8 mouse cellular contexts compared by ENCODE assay signal in the genomic region with DNA sequence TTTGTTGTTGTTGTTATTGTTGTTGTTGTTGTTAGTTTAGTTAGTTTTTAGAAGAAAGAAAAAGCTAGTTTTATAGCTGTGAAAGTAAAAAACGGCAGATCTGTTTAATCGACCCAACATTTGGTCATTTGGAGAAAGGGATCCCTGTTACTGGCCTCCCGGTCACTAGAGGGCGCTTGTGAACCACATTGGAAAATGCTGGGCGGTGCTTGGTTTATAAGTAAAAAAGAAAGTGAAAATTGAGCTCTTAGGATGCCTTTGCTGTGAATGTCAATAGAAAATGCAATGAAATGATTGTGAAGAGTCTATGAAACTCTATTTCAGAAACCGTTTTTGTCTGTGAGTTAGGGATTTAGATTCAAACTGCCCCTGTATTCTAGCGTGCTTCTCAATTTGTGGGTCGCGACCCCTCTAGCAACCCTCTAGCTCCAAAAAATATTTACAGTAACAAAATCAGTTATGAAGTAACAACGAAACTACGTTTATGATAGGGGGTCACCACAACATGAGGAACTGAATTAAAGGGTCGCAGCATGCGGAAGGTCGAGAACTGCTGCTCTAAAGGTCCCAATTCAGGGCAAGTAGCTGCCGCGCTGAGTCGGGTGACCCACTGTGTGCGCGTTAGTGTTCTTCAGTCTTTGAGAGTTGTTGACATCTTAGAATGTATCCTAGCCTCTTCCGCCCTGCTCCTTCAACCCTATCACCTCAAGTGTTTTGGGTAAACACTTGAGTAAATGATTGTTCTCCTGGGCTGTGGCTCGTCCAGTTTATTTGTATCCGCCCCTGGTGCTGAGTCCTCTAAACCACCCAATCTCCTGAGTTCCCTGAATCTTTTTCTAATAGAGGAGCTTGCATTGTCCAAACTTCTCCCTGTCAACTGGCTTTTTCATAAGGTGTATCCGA. TPM values are rescaled to one million over a fixed set of nuclear protein-coding genes. Genes with fewer than 3 reads are reported as not detected.
DNase-seq lines count a peak whose midpoint lies in the region; ATAC-seq lines count a peak whose summit lies in the region.

No protein-coding gene starts in this region.

- peak overlapping the region; percentile 26 for H3K4me3 ChIP-seq in embryonic facial prominence, embryonic 14.5 days (ENCODE audit: low read depth, low read length)
- H3K4me3 ChIP-seq in heart, embryonic 15.5 days = peak overlapping the region; percentile 41
- peak overlapping the region; percentile 42 for H3K4me3 ChIP-seq in liver, embryonic 15.5 days (replicated peaks)
- H3K4me3 ChIP-seq in neural tube, embryonic 11.5 days (ENCODE audit: low read depth, low read length) = 0 out of 2 replicates have a peak overlapping the region, but pooled peaks have one; percentile 0
- H3K4me3 ChIP-seq in stomach, embryonic 16.5 days (replicated peaks; ENCODE audit: low read length) = peak overlapping the region; percentile 42

- H3K4me1 ChIP-seq in embryonic facial prominence, embryonic 14.5 days (ENCODE audit: control insufficient read depth, insufficient read depth, low read length) = no peaks in the 10 kb centered on the region
- 0 out of 2 replicates have a peak, but pooled peaks cover 3% of the 10 kb centered on the region for H3K4me1 ChIP-seq in heart, embryonic 15.5 days (replicated peaks)
- no peaks in the 10 kb centered on the region for H3K4me1 ChIP-seq in liver, embryonic 15.5 days (replicated peaks)
- no peaks in the 10 kb centered on the region for H3K4me1 ChIP-seq in neural tube, embryonic 11.5 days (ENCODE audit: control insufficient read depth, insufficient read depth, low read length)
- no peaks in the 10 kb centered on the region for H3K4me1 ChIP-seq in stomach, embryonic 16.5 days (ENCODE audit: control insufficient read depth, insufficient read depth, low read length)

- peak overlapping the region; percentile 38 for H3K4me2 ChIP-seq in embryonic facial prominence, embryonic 14.5 days (ENCODE audit: low read depth, low read length)
- H3K4me2 ChIP-seq in heart, embryonic 15.5 days = peak overlapping the region; percentile 52
- H3K4me2 ChIP-seq in liver, embryonic 15.5 days = peak overlapping the region; percentile 48
- H3K4me2 ChIP-seq in neural tube, embryonic 11.5 days (ENCODE audit: low read depth) = 0 out of 2 replicates have a peak overlapping the region, but pooled peaks have one; percentile 5
- peak overlapping the region; percentile 44 for H3K4me2 ChIP-seq in stomach, embryonic 16.5 days (ENCODE audit: low read depth, low read length)

- H3K36me3 ChIP-seq in embryonic facial prominence, embryonic 14.5 days (ENCODE audit: control insufficient read depth, insufficient read depth, low read length) = no peaks in the 10 kb centered on the region
- H3K36me3 ChIP-seq in heart, embryonic 15.5 days = no peaks in the 10 kb centered on the region
- H3K36me3 ChIP-seq in liver, embryonic 15.5 days (replicated peaks) = no peaks in the 10 kb centered on the region
- no peaks in the 10 kb centered on the region for H3K36me3 ChIP-seq in neural tube, embryonic 11.5 days (ENCODE audit: control insufficient read depth, insufficient read depth, low read length)
- no peaks in the 10 kb centered on the region for H3K36me3 ChIP-seq in stomach, embryonic 16.5 days (ENCODE audit: control insufficient read depth, insufficient read depth, low read length)

- WGBS in embryonic facial prominence, embryonic 14.5 days = 53% methylated on average over 23 of the region's 23 CpGs
- WGBS in heart, embryonic 15.5 days = 47% methylated on average over 23 of the region's 23 CpGs
- 44% methylated on average over 23 of the region's 23 CpGs for WGBS in liver, embryonic 15.5 days (ENCODE audit: insufficient replicate concordance)
- 59% methylated on average over 23 of the region's 23 CpGs for WGBS in neural tube, embryonic 11.5 days
- 44% methylated on average over 23 of the region's 23 CpGs for WGBS in stomach, embryonic 16.5 days

- no peak overlapping the region for H3K27ac ChIP-seq in embryonic facial prominence, embryonic 14.5 days (replicated peaks; ENCODE audit: low read depth, low read length)
- H3K27ac ChIP-seq in heart, embryonic 15.5 days = no peak overlapping the region
- H3K27ac ChIP-seq in liver, embryonic 15.5 days (replicated peaks) = no peak overlapping the region
- no peak overlapping the region for H3K27ac ChIP-seq in neural tube, embryonic 11.5 days (ENCODE audit: low read depth, low read length)
- H3K27ac ChIP-seq in stomach, embryonic 16.5 days (ENCODE audit: low read length) = no peak overlapping the region

- no peaks in the 10 kb centered on the region for H3K9me3 ChIP-seq in embryonic facial prominence, embryonic 14.5 days (ENCODE audit: control insufficient read depth, low read length)
- H3K9me3 ChIP-seq in heart, embryonic 15.5 days (replicated peaks) = no peaks in the 10 kb centered on the region
- no peaks in the 10 kb centered on the region for H3K9me3 ChIP-seq in liver, embryonic 15.5 days (replicated peaks)
- no peaks in the 10 kb centered on the region for H3K9me3 ChIP-seq in neural tube, embryonic 11.5 days (ENCODE audit: control insufficient read depth, low read length)
- no peaks in the 10 kb centered on the region for H3K9me3 ChIP-seq in stomach, embryonic 16.5 days (replicated peaks; ENCODE audit: control insufficient read depth, low read length)

- peak; percentile 77 for DNase-seq in CD4-positive, CD25-positive, alpha-beta regulatory T cell, adult 2 months (ENCODE audit: low read depth, low spot score)
- DNase-seq in adrenal gland, postnatal 36 days = peak; percentile 77 to 84
- DNase-seq in embryonic facial prominence, embryonic 14.5 days (ENCODE audit: low spot score) = peak; percentile 80
- DNase-seq in kidney, postnatal 10 days = peak; percentile 87
- peak; percentile 67 for DNase-seq in neural tube, embryonic 11.5 days (ENCODE audit: low spot score)

- no peak for ATAC-seq in embryonic facial prominence, embryonic 14.5 days (ENCODE audit: low read depth)
- no peak for ATAC-seq in heart, embryonic 15.5 days (replicated peaks; ENCODE audit: insufficient number of reproducible peaks, insufficient read depth, low FRiP score, low read depth)
- ATAC-seq in liver, embryonic 15.5 days (ENCODE audit: insufficient read depth) = no peak
- no peak for ATAC-seq in neural tube, embryonic 11.5 days (ENCODE audit: insufficient read depth, low FRiP score, low TSS enrichment)
- no peak for ATAC-seq in stomach, embryonic 16.5 days (ENCODE audit: insufficient read depth, low FRiP score)

- H3K9ac ChIP-seq in embryonic facial prominence, embryonic 14.5 days (ENCODE audit: low read depth, low read length) = no peak overlapping the region
- H3K9ac ChIP-seq in heart, embryonic 15.5 days = no peak overlapping the region
- H3K9ac ChIP-seq in liver, embryonic 15.5 days = no peak overlapping the region
- H3K9ac ChIP-seq in neural tube, embryonic 11.5 days (ENCODE audit: low read length) = no peak overlapping the region
- 0 out of 2 replicates have a peak overlapping the region, but pooled peaks have one; percentile 40 for H3K9ac ChIP-seq in stomach, embryonic 16.5 days (ENCODE audit: low read length)

- H3K27me3 ChIP-seq in embryonic facial prominence, embryonic 14.5 days (replicated peaks; ENCODE audit: control insufficient read depth, insufficient read depth, low read length) = 0 out of 2 replicates have a peak, but pooled peaks cover 8% of the 10 kb centered on the region
- no peaks in the 10 kb centered on the region; the same call in 1 of the 2 replicates for H3K27me3 ChIP-seq in heart, embryonic 15.5 days
- no peaks in the 10 kb centered on the region for H3K27me3 ChIP-seq in liver, embryonic 15.5 days
- no peaks in the 10 kb centered on the region for H3K27me3 ChIP-seq in neural tube, embryonic 11.5 days (ENCODE audit: control insufficient read depth, insufficient read depth, low read length)
- no peaks in the 10 kb centered on the region for H3K27me3 ChIP-seq in stomach, embryonic 16.5 days (ENCODE audit: control insufficient read depth, insufficient read depth, low read length)

RNA-seq across cellular contexts. Expression of gene Schip1, which starts 8.0 kb away (rescaled TPM):
- total RNA-seq in adrenal gland, postnatal 36 days (2021) = 10 to 100 TPM; 11.4 to 18.3 TPM
- 34.6 and 37.1 TPM in 2 replicates for polyA plus RNA-seq in embryonic facial prominence, embryonic 14.5 days (2014; fragmentation: Nextera tagmentation; extraction: Ambion mirVana)
- 60.2 and 65.8 TPM in 2 replicates for polyA plus RNA-seq in heart, embryonic 15.5 days (2015; fragmentation: Nextera tagmentation; extraction: Ambion mirVana)
- polyA plus RNA-seq in liver, embryonic 15.5 days (2015; fragmentation: Nextera tagmentation; extraction: Ambion mirVana) = 2.0 and 2.4 TPM in 2 replicates
- 85.5 and 87.2 TPM in 2 replicates for polyA plus RNA-seq in neural tube, embryonic 11.5 days (2014; fragmentation: Nextera tagmentation; extraction: Ambion mirVana)
- polyA plus RNA-seq in stomach, embryonic 16.5 days (2015; fragmentation: Nextera tagmentation; extraction: Ambion mirVana) = 27.2 and 33.2 TPM in 2 replicates
